Mouse (Mus musculus) myocyte (in vitro differentiated cells): Measurements from ENCODE around the gene Epb41l4b.

Experiments
- E2F4 ChIP-seq: IDR thresholded peaks from one replicate; pipeline ENCODE4 v1.6.1; 2011; ENCODE audit warnings: mild to moderate bottlenecking, control low read depth, moderate library complexity; ENCODE audit not compliant: insufficient read depth
- MAX ChIP-seq: IDR thresholded peaks from one replicate; pipeline ENCODE4 v1.6.1; 2011; ENCODE audit warnings: low read depth, mild to moderate bottlenecking, control low read depth
- MYOD1 ChIP-seq, 3 experiments: IDR thresholded peaks; one replicate each; pipeline ENCODE4 v1.6.1; 2011; ENCODE audit warnings: control low read depth in 2 of 3, low read depth in 2 of 3, mild to moderate bottlenecking in 2 of 3, moderate library complexity in 1 of 3; ENCODE audit not compliant: insufficient read length in 2 of 3, control insufficient read depth in 1 of 3
- MYOG ChIP-seq, 3 experiments: IDR thresholded peaks; one replicate each; pipeline ENCODE4 v1.6.1; 2011; ENCODE audit warnings: control low read depth in 2 of 3, low read depth in 2 of 3, mild to moderate bottlenecking in 2 of 3; ENCODE audit not compliant: insufficient read length in 2 of 3, control insufficient read depth in 1 of 3, insufficient read depth in 1 of 3
- POLR2A ChIP-seq: IDR thresholded peaks from one replicate; pipeline ENCODE4 v1.6.1; 2011; ENCODE audit warnings: low read depth, mild to moderate bottlenecking, control low read depth, moderate library complexity; ENCODE audit not compliant: insufficient read length
- POLR2AphosphoS2 ChIP-seq: IDR thresholded peaks from one replicate; pipeline ENCODE4 v1.6.1; 2011; ENCODE audit warnings: low read depth, control low read depth; ENCODE audit not compliant: insufficient read length
- TCF12 ChIP-seq: IDR thresholded peaks from one replicate; pipeline ENCODE4 v1.6.1; 2011; ENCODE audit warnings: mild to moderate bottlenecking, control low read depth; ENCODE audit not compliant: poor library complexity, insufficient read depth, severe bottlenecking
- USF1 ChIP-seq: IDR thresholded peaks from one replicate; pipeline ENCODE4 v1.6.1; 2011; ENCODE audit warnings: low read depth, mild to moderate bottlenecking, control low read depth, moderate library complexity

DNA sequence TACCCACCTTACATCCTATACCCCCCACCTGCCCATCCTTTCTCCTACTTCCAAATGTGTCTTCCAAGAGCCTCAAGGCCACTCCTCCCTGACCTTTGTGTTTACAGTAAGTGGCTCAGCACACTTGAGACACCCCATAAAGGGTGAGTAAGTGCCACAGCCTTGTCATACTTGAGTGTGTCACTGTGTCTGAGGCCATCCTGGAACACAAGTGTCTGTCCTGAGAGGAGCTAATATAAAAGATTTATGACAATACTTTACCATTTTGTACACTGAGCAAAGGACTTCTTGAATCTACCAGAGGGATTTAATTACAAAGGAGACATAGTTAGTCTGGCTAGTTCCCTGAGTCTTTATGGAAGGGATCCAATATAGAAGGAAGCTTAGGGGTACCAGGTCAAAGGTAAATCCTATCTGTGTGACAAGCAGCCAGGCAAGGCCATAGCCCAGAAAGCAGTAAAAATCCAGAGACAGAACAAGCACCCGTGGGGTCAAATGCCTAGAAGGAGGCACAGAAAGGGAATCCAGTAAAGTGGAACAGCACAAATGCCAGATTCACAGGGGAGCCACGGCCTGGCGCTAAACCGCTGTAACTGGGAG lies 2.9 kb downstream of the Epb41l4b start:
- TF ChIP-seq MAX = no peak
- no peak for TF ChIP-seq POLR2AphosphoS2
- TF ChIP-seq TCF12 = no peak
- TF ChIP-seq POLR2A = no peak
- no peak for TF ChIP-seq USF1
- TF ChIP-seq E2F4 = no peak
- no peak for TF ChIP-seq MYOD1 (IDR thresholded peaks at IDR 0.05; ENCODE audit: control insufficient read depth in 1 of 3, insufficient read length in 2 of 3, low read depth in 2 of 3)
- TF ChIP-seq MYOG (IDR thresholded peaks at IDR 0.05; ENCODE audit: control insufficient read depth in 1 of 3, insufficient read depth in 1 of 3, insufficient read length in 2 of 3, low read depth in 2 of 3) = no peak
